Mouse (Mus musculus) intestine, embryonic 16.5 days (tissue): ENCODE data around the gene Cdk5r2. TPM values are rescaled to one million over a fixed set of nuclear protein-coding genes. Genes with fewer than 3 reads are reported as not detected.

Experiments
- ATAC-seq: fragments of 200-750 bp; cut with Nextera tagmentation; 2 replicates; pipeline ENCODE4 v1.8.0; 2017; ENCODE audit warnings: moderate TSS enrichment, moderate library complexity
- H3K27ac ChIP-seq: fragments of 300-500 bp; sonication (generic); 2 replicates; pipeline ENCODE4 v1.5.1; 2014; ENCODE audit warnings: mild to moderate bottlenecking, low read length
- H3K27me3 ChIP-seq: fragments of 300-500 bp; sonication (generic); replicated peaks from 2 replicates; pipeline ENCODE4 v1.6.1; 2014; ENCODE audit warnings: low read length, control low read depth, mixed read lengths; ENCODE audit not compliant: control insufficient read depth, insufficient read depth
- H3K36me3 ChIP-seq: fragments of 300-500 bp; sonication (generic); 2 replicates; pipeline ENCODE4 v1.6.1; 2014; ENCODE audit warnings: low read length, control low read depth; ENCODE audit not compliant: control insufficient read depth, insufficient read depth
- H3K4me1 ChIP-seq: fragments of 300-500 bp; sonication (generic); 2 replicates; pipeline ENCODE4 v1.6.1; 2014; ENCODE audit warnings: low read length, control low read depth, mixed read lengths; ENCODE audit not compliant: control insufficient read depth, insufficient read depth
- H3K4me2 ChIP-seq: fragments of 300-500 bp; sonication (generic); 2 replicates; pipeline ENCODE4 v1.6.1; 2014; ENCODE audit warnings: low read depth, low read length, control low read depth
- H3K4me3 ChIP-seq: fragments of 300-500 bp; sonication (generic); 2 replicates; pipeline ENCODE4 v1.5.1; 2014; ENCODE audit warnings: mild to moderate bottlenecking, low read length
- H3K9ac ChIP-seq: fragments of 300-500 bp; sonication (generic); 2 replicates; pipeline ENCODE4 v1.6.1; 2014; ENCODE audit warnings: low read depth, low read length
- H3K9me3 ChIP-seq: fragments of 300-500 bp; sonication (generic); 2 replicates; pipeline ENCODE4 v1.6.1; 2016; ENCODE audit warnings: low read length, control low read depth; ENCODE audit not compliant: control insufficient read depth
- WGBS: fragments of 180-500 bp; shearing (Covaris S2); extraction: QIAGEN DNeasy Blood & Tissue Kit; methylation state at CpG from one replicate; pipeline ENCODE4 v1.1.7; 2014; 5-methylcytosine and 5-hydroxymethylcytosine counted together
- polyA plus RNA-seq: library from polyadenylated mRNA; unstranded; fragments of >200 nt; fragmentation: Nextera tagmentation; extraction: Ambion mirVana; gene quantifications from 2 replicates; pipeline ENCODE4 v1.2.1, GENCODE M21; 2015

The Cdk5r2 gene
- polyA plus RNA-seq, 1 experiment from 2014 or later: 0.07 TPM

DNA sequence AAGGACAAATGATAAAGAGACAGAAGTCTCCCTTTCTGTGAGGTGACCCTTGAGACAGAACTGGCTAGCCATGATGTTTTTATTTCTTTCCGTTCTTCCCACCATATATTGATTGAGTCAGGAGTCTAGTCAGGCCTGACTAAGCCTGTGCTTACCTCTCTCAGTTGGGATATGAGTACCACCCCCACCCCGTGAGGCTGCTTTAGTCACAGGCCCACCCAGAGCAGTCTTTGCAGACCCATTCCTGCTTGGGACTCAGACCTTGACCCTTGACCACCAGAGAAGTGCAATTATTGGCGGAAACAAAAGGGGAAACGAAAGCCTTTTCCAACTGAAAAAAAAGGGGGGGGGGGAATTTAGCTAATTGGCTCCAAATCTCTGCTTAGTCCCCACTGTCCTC is 2.9 kb downstream of the Cdk5r2 start:
- WGBS: 7% methylated on average over 4 of the region's 4 CpGs
- peak overlapping the region; percentile 52 for H3K4me2 ChIP-seq
- no peak overlapping the region for H3K9ac ChIP-seq
- H3K27ac ChIP-seq: no peak overlapping the region
- no peaks in the 10 kb centered on the region for H3K36me3 ChIP-seq
- H3K4me1 ChIP-seq: peaks cover 27% of the 10 kb centered on the region
- ATAC-seq: no peak
- H3K4me3 ChIP-seq: no peak overlapping the region; the same call in 1 of the 2 replicates
- H3K27me3 ChIP-seq: peaks cover 65% of the 10 kb centered on the region
- no peaks in the 10 kb centered on the region for H3K9me3 ChIP-seq

DNA sequence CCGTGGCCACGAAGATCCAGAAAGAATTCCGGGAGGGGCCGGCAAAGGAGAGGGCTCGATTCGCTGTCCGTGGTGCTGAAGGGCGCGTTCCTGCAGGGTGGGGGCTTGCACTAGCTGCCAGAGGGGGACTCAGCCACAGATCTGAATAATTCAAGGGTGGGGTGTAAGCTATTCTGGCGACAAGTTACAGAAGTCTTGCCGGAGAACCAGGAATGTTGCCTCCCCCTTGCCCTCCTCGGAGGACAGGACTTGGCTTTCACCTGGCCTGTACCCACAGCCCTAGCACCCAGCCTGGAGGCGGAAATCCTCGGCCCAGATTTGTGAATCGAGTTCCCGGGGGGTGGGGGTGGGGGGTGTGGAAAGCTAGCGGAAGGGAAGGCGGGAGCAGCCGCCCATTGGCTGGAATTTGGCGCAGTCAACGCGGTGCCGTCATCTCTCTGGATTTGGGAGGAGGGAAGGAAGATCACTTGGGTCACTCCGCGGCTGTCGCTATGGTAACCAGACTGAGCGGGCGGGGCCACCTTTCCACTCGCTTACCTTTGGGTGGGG is 3.5 kb downstream of the Cdk5r2 start:
- no peaks in the 10 kb centered on the region for H3K36me3 ChIP-seq
- 1% methylated on average over 29 of the region's 29 CpGs for WGBS
- H3K9me3 ChIP-seq: no peaks in the 10 kb centered on the region
- peaks cover 27% of the 10 kb centered on the region for H3K4me1 ChIP-seq
- ATAC-seq: peak; percentile 36; the same call in 1 of the 2 replicates
- H3K4me3 ChIP-seq: peak overlapping the region; percentile 37
- H3K27me3 ChIP-seq: peaks cover 62% of the 10 kb centered on the region
- no peak overlapping the region for H3K27ac ChIP-seq
- peak overlapping the region; percentile 52 for H3K4me2 ChIP-seq
- H3K9ac ChIP-seq: no peak overlapping the region

DNA sequence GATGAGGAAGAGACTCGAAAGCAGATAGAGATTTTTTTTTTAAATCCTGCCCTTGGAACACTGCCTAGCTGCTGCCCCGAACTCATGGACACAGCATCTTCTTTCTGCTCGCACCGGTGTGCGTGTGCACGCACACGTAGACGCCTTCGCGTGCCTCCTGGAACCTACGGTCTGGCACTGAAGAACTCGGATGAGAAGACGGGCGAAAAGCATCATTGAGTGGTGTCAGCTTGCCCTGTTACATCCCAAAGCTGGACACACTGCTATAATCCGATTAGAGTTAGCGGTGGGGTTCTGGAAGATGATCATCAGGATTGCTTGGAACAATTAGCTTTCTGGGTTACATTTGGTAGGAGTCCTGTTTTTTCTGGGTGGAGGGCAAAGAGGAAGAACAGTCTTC is 4.1 kb downstream of the Cdk5r2 start:
- Histone ChIP-seq H3K36me3 (no peaks in the 10 kb centered on the region), H3K4me2 (peak overlapping the region; percentile 52), H3K9me3 (no peaks in the 10 kb centered on the region), H3K27me3 (peaks cover 59% of the 10 kb centered on the region), H3K4me1 (peaks cover 27% of the 10 kb centered on the region), H3K9ac (no peak overlapping the region), H3K4me3 (peak overlapping the region; percentile 37), H3K27ac (no peak overlapping the region)
- WGBS: 11% methylated on average over 16 of the region's 16 CpGs
- ATAC-seq: no peak

GRCm38 (mm10) chr1:74859223-74859984 is 4.7 kb downstream of the Cdk5r2 start:
- H3K27me3 ChIP-seq: peaks cover 54% of the 10 kb centered on the region
- ATAC-seq: no peak
- no peak overlapping the region for H3K27ac ChIP-seq

GRCm38 (mm10) chr1:74861783-74862182 is 7.0 kb downstream of the Cdk5r2 start:
- H3K27ac ChIP-seq: no peak overlapping the region
- ATAC-seq: no peak
- H3K4me1 ChIP-seq: peaks cover 10% of the 10 kb centered on the region
- H3K9ac ChIP-seq: no peak overlapping the region
- H3K27me3 ChIP-seq: peaks cover 32% of the 10 kb centered on the region
- H3K4me2 ChIP-seq: no peak overlapping the region
- H3K36me3 ChIP-seq: no peaks in the 10 kb centered on the region
- H3K9me3 ChIP-seq: no peaks in the 10 kb centered on the region
- H3K4me3 ChIP-seq: no peak overlapping the region

More at GRCm38 (mm10) chr1:74859223-74859984, 4.7 kb downstream of the Cdk5r2 start:
- WGBS: 42% methylated on average over 6 of the region's 6 CpGs
- H3K4me1 ChIP-seq: peaks cover 24% of the 10 kb centered on the region
- no peak overlapping the region for H3K4me3 ChIP-seq
- H3K4me2 ChIP-seq: no peak overlapping the region
- no peaks in the 10 kb centered on the region for H3K9me3 ChIP-seq
- no peaks in the 10 kb centered on the region for H3K36me3 ChIP-seq
- H3K9ac ChIP-seq: no peak overlapping the region

DNA sequence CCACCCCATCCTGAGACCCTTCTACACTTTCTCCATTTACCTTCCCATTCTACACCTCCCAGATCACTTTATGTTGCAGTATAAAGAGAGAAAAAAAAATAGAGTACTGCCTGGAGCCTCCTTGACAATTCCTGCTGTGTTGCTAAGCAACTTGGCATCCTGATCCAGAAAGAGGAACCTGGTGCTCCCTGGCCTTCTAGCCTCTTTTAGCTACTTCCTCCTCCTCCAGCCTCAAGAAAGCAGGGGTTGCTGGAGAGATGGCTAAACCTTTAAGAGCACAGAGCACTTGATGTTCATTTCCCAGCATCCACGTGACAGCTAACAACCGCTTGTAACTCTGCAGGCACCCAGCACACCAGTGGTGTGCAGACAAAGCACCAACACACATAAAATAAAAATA is 17.5 kb downstream of the Cdk5r2 start:
- Histone ChIP-seq H3K4me3 (no peak overlapping the region), H3K4me2 (no peak overlapping the region), H3K27me3 (0 out of 2 replicates have a peak, but pooled peaks cover 6% of the 10 kb centered on the region), H3K9me3 (no peaks in the 10 kb centered on the region), H3K27ac (no peak overlapping the region), H3K4me1 (no peaks in the 10 kb centered on the region), H3K9ac (no peak overlapping the region), H3K36me3 (no peaks in the 10 kb centered on the region)
- ATAC-seq: no peak
- 62% methylated on average over 2 of the region's 2 CpGs for WGBS

- H3K27me3 ChIP-seq: peaks cover 20% of the 10 kb centered on the region
- H3K9ac ChIP-seq: no peak overlapping the region
- WGBS: 48% methylated on average over 3 of the region's 3 CpGs
- ATAC-seq: no peak
- H3K4me3 ChIP-seq: no peak overlapping the region
- H3K36me3 ChIP-seq: no peaks in the 10 kb centered on the region
- H3K9me3 ChIP-seq: no peaks in the 10 kb centered on the region
- no peak overlapping the region for H3K27ac ChIP-seq
- H3K4me1 ChIP-seq: peaks cover 4% of the 10 kb centered on the region
- no peak overlapping the region for H3K4me2 ChIP-seq
Measured at GRCm38 (mm10) chr1:74877199-74877598, 22.5 kb downstream of the Cdk5r2 start.

- no peak overlapping the region; the same call in 1 of the 2 replicates for H3K4me3 ChIP-seq
Measured at GRCm38 (mm10) chr1:74880785-74881360, 26.1 kb downstream of the Cdk5r2 start.

DNA sequence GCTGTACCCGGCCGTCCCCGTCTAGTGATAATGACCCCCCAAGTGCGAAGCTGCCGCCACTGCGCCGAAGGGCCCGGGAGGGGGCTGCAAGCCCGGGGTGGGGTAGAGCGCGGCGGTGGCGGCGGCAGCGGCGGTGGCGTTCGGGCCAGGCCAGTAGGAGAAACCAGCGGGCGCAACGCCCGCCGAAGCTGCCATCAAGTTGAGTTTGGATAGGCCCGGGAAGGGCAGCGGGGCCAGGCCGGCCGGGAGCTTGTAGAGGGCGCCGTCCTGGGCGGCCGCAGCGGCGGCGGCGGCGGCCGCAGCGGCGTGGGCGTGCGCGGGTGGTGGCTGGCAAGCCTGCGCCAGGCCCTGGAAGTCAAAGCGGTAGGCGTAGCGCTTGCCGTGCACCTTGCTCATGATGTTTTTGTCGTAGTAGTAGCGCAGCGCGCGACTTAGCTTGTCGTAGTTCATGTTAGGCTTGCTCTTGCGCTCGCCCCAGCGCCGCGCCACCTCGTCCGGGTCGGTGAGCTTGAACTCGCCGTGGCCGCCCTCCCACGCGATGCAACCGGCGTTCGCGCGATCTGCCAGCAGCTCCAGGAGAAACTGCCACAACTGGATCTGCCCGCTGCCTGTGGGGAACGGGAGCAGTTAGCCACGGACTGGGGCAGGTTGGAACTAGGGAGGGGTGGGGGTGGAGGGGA is 27.5 kb downstream of the Cdk5r2 start:
- no peaks in the 10 kb centered on the region for H3K9me3 ChIP-seq
- under 1% methylated on average over 64 of the region's 74 CpGs for WGBS
- H3K9ac ChIP-seq: peak overlapping the region; percentile 16; the same call in 1 of the 2 replicates
- peak overlapping the region; percentile 38 for H3K4me3 ChIP-seq
- ATAC-seq: no peak
- peaks cover 20% of the 10 kb centered on the region for H3K4me1 ChIP-seq
- peak overlapping the region; percentile 60 for H3K4me2 ChIP-seq
- no peaks in the 10 kb centered on the region for H3K36me3 ChIP-seq
- no peak overlapping the region for H3K27ac ChIP-seq
- peaks cover 67% of the 10 kb centered on the region for H3K27me3 ChIP-seq

More at GRCm38 (mm10) chr1:74880785-74881360, 26.1 kb downstream of the Cdk5r2 start:
- WGBS: 2% methylated on average over 18 of the region's 18 CpGs
- H3K27me3 ChIP-seq: peaks cover 54% of the 10 kb centered on the region
- H3K27ac ChIP-seq: no peak overlapping the region
- H3K9me3 ChIP-seq: no peaks in the 10 kb centered on the region
- no peak overlapping the region for H3K9ac ChIP-seq
- ATAC-seq: no peak
- peaks cover 20% of the 10 kb centered on the region for H3K4me1 ChIP-seq
- H3K36me3 ChIP-seq: no peaks in the 10 kb centered on the region
- no peak overlapping the region for H3K4me2 ChIP-seq
